Mouse (Mus musculus) hindbrain, embryonic 13.5 days (tissue): ENCODE data around the gene Olfr749. TPM values are rescaled to one million over a fixed set of nuclear protein-coding genes. Genes with fewer than 3 reads are reported as not detected.

Experiments used
- ATAC-seq: fragments of 200-750 bp; cut with Nextera tagmentation; 2 replicates; pipeline ENCODE4 v1.8.0; 2017; ENCODE audit warnings: moderate TSS enrichment; ENCODE audit not compliant: low FRiP score
- H3K27ac ChIP-seq: fragments of 300-500 bp; sonication (generic); 2 replicates; pipeline ENCODE4 v1.5.1; 2015; ENCODE audit warnings: inconsistent platforms, mild to moderate bottlenecking, moderate library complexity
- H3K27me3 ChIP-seq: fragments of 300-500 bp; sonication (generic); 2 replicates; pipeline ENCODE4 v1.6.1; 2015; ENCODE audit warnings: mild to moderate bottlenecking, inconsistent platforms
- H3K36me3 ChIP-seq: fragments of 300-500 bp; sonication (generic); 2 replicates; pipeline ENCODE4 v1.6.1; 2015; ENCODE audit warnings: mild to moderate bottlenecking, inconsistent platforms
- H3K4me1 ChIP-seq: fragments of 300-500 bp; sonication (generic); replicated peaks from 2 replicates; pipeline ENCODE4 v1.6.1; 2015; ENCODE audit warnings: inconsistent platforms
- H3K4me2 ChIP-seq: fragments of 300-500 bp; sonication (generic); 2 replicates; pipeline ENCODE4 v1.6.1; 2015; ENCODE audit warnings: inconsistent platforms, mild to moderate bottlenecking, moderate library complexity
- H3K4me3 ChIP-seq: fragments of 300-500 bp; sonication (generic); 2 replicates; pipeline ENCODE4 v1.5.1; 2015; ENCODE audit warnings: mild to moderate bottlenecking, inconsistent platforms
- H3K9ac ChIP-seq: fragments of 300-500 bp; sonication (generic); 2 replicates; pipeline ENCODE4 v1.6.1; 2015; ENCODE audit warnings: mild to moderate bottlenecking, inconsistent platforms
- H3K9me3 ChIP-seq: fragments of 300-500 bp; sonication (generic); 2 replicates; pipeline ENCODE4 v1.6.1; 2016; ENCODE audit warnings: inconsistent platforms
- WGBS: fragments of 180-500 bp; shearing (Covaris S2); methylation state at CpG from one replicate; pipeline ENCODE4 v1.1.7; 2015; 5-methylcytosine and 5-hydroxymethylcytosine counted together
- polyA plus RNA-seq: library from polyadenylated mRNA; unstranded; fragments of >200 nt; fragmentation: Nextera tagmentation; extraction: Ambion mirVana; gene quantifications from 2 replicates; pipeline ENCODE4 v1.2.1, GENCODE M21; 2015

The Olfr749 gene
- polyA plus RNA-seq, 1 experiment from 2014 or later, result not detected

GRCm38 (mm10) chr14:50707073-50707472 lies 37.8 kb downstream of the Olfr749 start, which contains the start of gene Olfr748:
Gene Olfr748, plus strand, starts transcription at chr14:50707373.
- Histone ChIP-seq H3K9me3 (no peaks in the 10 kb centered on the region), H3K4me1 (no peaks in the 10 kb centered on the region), H3K4me2 (no peak within 1 kb of the TSS), H3K27ac (no peak within 1 kb of the TSS), H3K9ac (no peak within 1 kb of the TSS), H3K36me3 (no peaks in the 10 kb centered on the region), H3K27me3 (no peaks in the 10 kb centered on the region), H3K4me3 (no peak within 1 kb of the TSS)
- WGBS, result 73% methylated on average over 1 of the region's 1 CpGs
- ATAC-seq, result no peak

GRCm38 (mm10) chr14:50693106-50693505 lies 51.8 kb downstream of the Olfr749 start, which contains the start of gene Olfr747:
Gene Olfr747, minus strand, starts transcription at chr14:50693206.
- no peaks in the 10 kb centered on the region for H3K4me1 ChIP-seq
- no peak for ATAC-seq
- no peak within 1 kb of the TSS for H3K27ac ChIP-seq
- no peaks in the 10 kb centered on the region for H3K36me3 ChIP-seq
- no peak within 1 kb of the TSS for H3K9ac ChIP-seq
- H3K4me2 ChIP-seq, result no peak within 1 kb of the TSS
- no peak within 1 kb of the TSS for H3K4me3 ChIP-seq
- H3K27me3 ChIP-seq, result no peaks in the 10 kb centered on the region
- 92% methylated on average over 3 of the region's 3 CpGs for WGBS
- H3K9me3 ChIP-seq, result no peaks in the 10 kb centered on the region

Other genes with a start within 250 kb of the Olfr749 start
- not detected in 2 replicates for gene Olfr742, start 241.5 kb downstream of the Olfr749 start, polyA plus RNA-seq
- not detected in 2 replicates for gene Olfr743, start 223.3 kb downstream of the Olfr749 start, polyA plus RNA-seq
- not detected in 2 replicates for gene Olfr744, start 130.2 kb downstream of the Olfr749 start, polyA plus RNA-seq
- not detected in 2 replicates for gene Olfr745, start 105.7 kb downstream of the Olfr749 start, polyA plus RNA-seq
- gene Olfr746, start 98.0 kb downstream of the Olfr749 start, polyA plus RNA-seq, result not detected in 2 replicates
- not detected in 2 replicates for gene Olfr747, start 51.9 kb downstream of the Olfr749 start, polyA plus RNA-seq
- not detected in 2 replicates for gene Olfr748, start 37.7 kb downstream of the Olfr749 start, polyA plus RNA-seq
- 121 and 133 TPM in 2 replicates for gene Ttc5, start 40.4 kb upstream of the Olfr749 start, polyA plus RNA-seq
- not detected in 2 replicates for gene Ccnb1ip1, start 62.6 kb upstream of the Olfr749 start, polyA plus RNA-seq
- 42.0 and 44.0 TPM in 2 replicates for gene Parp2, start 62.7 kb upstream of the Olfr749 start, polyA plus RNA-seq
- gene Tep1, start 125.5 kb upstream of the Olfr749 start, polyA plus RNA-seq, result 2.5 and 3.2 TPM in 2 replicates
- 0.83 and 1.3 TPM in 2 replicates for gene Klhl33, start 152.4 kb upstream of the Olfr749 start, polyA plus RNA-seq
- 116 and 119 TPM in 2 replicates for gene Osgep, start 179.8 kb upstream of the Olfr749 start, polyA plus RNA-seq
- gene Apex1, start 179.9 kb upstream of the Olfr749 start, polyA plus RNA-seq, result 225 and 228 TPM in 2 replicates
- gene Pip4p1, start 185.8 kb upstream of the Olfr749 start, polyA plus RNA-seq, result 79.0 and 87.9 TPM in 2 replicates
- 24.9 and 27.0 TPM in 2 replicates for gene Pnp, start 186.0 kb upstream of the Olfr749 start, polyA plus RNA-seq
- gene Gm49342, start 199.4 kb upstream of the Olfr749 start, polyA plus RNA-seq, result not detected in 2 replicates
- 0.57 and 0.60 TPM in 2 replicates for gene Pnp2, start 210.9 kb upstream of the Olfr749 start, polyA plus RNA-seq